Mouse (Mus musculus) forebrain, embryonic 13.5 days (tissue): ENCODE data around the gene BC052040. TPM values are rescaled to one million over a fixed set of nuclear protein-coding genes. Genes with fewer than 3 reads are reported as not detected.
A peak's percentile ranks its signal among the peaks of the same experiment; 100 is the strongest.

Experiments
- ATAC-seq: fragments of 200-750 bp; cut with Nextera tagmentation; 2 replicates; pipeline ENCODE4 v1.8.0; 2017
- H3K27ac ChIP-seq: fragments of 300-500 bp; sonication (generic); 2 replicates; pipeline ENCODE4 v1.5.1; 2015; ENCODE audit warnings: inconsistent platforms, mild to moderate bottlenecking, moderate library complexity
- H3K27me3 ChIP-seq: fragments of 300-500 bp; sonication (generic); 2 replicates; pipeline ENCODE4 v1.6.1; 2015; ENCODE audit warnings: mild to moderate bottlenecking, inconsistent platforms
- H3K36me3 ChIP-seq: fragments of 300-500 bp; sonication (generic); 2 replicates; pipeline ENCODE4 v1.6.1; 2015; ENCODE audit warnings: mild to moderate bottlenecking, inconsistent platforms; ENCODE audit not compliant: poor library complexity, severe bottlenecking
- H3K4me1 ChIP-seq: fragments of 300-500 bp; sonication (generic); 2 replicates; pipeline ENCODE4 v1.6.1; 2015; ENCODE audit warnings: inconsistent platforms
- H3K4me2 ChIP-seq: fragments of 300-500 bp; sonication (generic); 2 replicates; pipeline ENCODE4 v1.6.1; 2015; ENCODE audit warnings: inconsistent platforms, mild to moderate bottlenecking, moderate library complexity
- H3K4me3 ChIP-seq: fragments of 300-500 bp; sonication (generic); 2 replicates; pipeline ENCODE4 v1.5.1; 2015; ENCODE audit warnings: mild to moderate bottlenecking, inconsistent platforms
- H3K9ac ChIP-seq: fragments of 300-500 bp; sonication (generic); 2 replicates; pipeline ENCODE4 v1.6.1; 2015; ENCODE audit warnings: mild to moderate bottlenecking, inconsistent platforms
- H3K9me3 ChIP-seq: fragments of 300-500 bp; sonication (generic); replicated peaks from 2 replicates; pipeline ENCODE4 v1.6.1; 2016; ENCODE audit warnings: inconsistent platforms
- WGBS: fragments of 180-500 bp; shearing (Covaris S2); methylation state at CpG from one replicate; pipeline ENCODE4 v1.1.7; 2015; 5-methylcytosine and 5-hydroxymethylcytosine counted together
- microRNA counts: library from miRNA; unstranded; fragments of <30 nt; microRNA quantifications from one replicate; lab custom pipeline; 2016
- microRNA-seq: library from miRNA; unstranded; fragments of <30 nt; microRNA quantifications from one replicate; pipeline ENCODE4, GENCODE M21; 2016
- polyA plus RNA-seq: library from polyadenylated mRNA; unstranded; fragments of >200 nt; fragmentation: Nextera tagmentation; extraction: Ambion mirVana; gene quantifications from 2 replicates; pipeline ENCODE4 v1.2.1, GENCODE M21; 2015

The BC052040 gene
- polyA plus RNA-seq, 1 experiment from 2014 or later, result 21.0 TPM

- H3K4me2 ChIP-seq, result no peak overlapping the region
- H3K27me3 ChIP-seq, result no peaks in the 10 kb centered on the region
- H3K4me3 ChIP-seq, result no peak overlapping the region
- H3K9ac ChIP-seq, result no peak overlapping the region
- H3K4me1 ChIP-seq, result 0 out of 2 replicates have a peak, but pooled peaks cover under 1% of the 10 kb centered on the region
- H3K27ac ChIP-seq, result no peak overlapping the region
- 83% methylated on average over 5 of the region's 5 CpGs for WGBS
- ATAC-seq, result no peak
- H3K9me3 ChIP-seq, result no peaks in the 10 kb centered on the region
- H3K36me3 ChIP-seq, result peaks cover 9% of the 10 kb centered on the region; the same call in 1 of the 2 replicates
Measured at GRCm38 (mm10) chr2:115780546-115781011, 199.1 kb downstream of the BC052040 start.

DNA sequence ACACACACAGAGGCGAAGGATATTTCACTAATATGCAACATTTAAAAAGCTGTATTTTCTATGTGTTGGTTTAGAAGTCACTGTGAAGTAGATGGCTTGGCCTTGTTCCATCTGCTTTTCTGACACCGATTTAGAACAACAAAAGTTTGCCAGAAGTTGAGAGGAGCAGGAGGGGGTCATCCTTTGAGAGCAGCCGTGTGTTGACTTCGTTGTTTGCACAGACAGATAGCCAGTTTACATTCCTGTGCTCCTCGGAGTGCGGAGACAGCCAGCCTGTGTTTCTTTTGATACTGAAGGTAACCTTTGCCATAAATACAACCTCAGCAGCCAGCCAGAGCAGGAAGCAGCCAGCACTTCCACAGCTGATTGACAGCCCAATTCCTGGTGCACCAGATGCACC, 204.2 kb downstream of the BC052040 start:
- WGBS, result 56% methylated on average over 6 of the region's 6 CpGs
- Histone ChIP-seq H3K4me2 (no peak overlapping the region), H3K27me3 (no peaks in the 10 kb centered on the region), H3K4me1 (peaks cover 7% of the 10 kb centered on the region; the same call in 1 of the 2 replicates), H3K4me3 (no peak overlapping the region), H3K27ac (no peak overlapping the region), H3K9me3 (no peaks in the 10 kb centered on the region), H3K36me3 (no peaks in the 10 kb centered on the region), H3K9ac (no peak overlapping the region)
- no peak for ATAC-seq

DNA sequence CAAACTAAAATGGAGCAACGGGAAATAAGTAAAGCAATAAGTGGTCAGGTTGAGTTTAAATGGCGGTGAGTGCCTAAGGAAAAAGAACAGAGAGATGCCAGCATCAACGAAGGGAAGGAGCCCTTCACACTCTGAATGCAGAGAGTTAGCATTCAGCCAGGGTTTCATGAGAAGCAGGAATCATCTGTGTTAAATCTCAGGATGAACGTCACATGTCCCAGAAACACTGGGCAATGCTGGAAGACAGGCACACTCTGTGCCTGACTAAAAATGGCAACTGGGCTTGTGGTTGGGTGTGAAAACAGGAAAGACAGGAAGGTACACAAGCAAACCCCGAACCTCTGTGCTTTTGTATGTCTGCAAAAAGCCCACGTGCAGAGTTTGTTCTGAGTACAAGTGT, 217.3 kb downstream of the BC052040 start:
- no peak for ATAC-seq
- no peak overlapping the region for H3K9ac ChIP-seq
- H3K4me3 ChIP-seq, result no peak overlapping the region
- no peak overlapping the region for H3K27ac ChIP-seq
- H3K4me1 ChIP-seq, result no peaks in the 10 kb centered on the region
- no peaks in the 10 kb centered on the region for H3K36me3 ChIP-seq
- no peaks in the 10 kb centered on the region for H3K27me3 ChIP-seq
- H3K4me2 ChIP-seq, result no peak overlapping the region
- WGBS, result 86% methylated on average over 6 of the region's 6 CpGs
- H3K9me3 ChIP-seq, result no peaks in the 10 kb centered on the region

DNA sequence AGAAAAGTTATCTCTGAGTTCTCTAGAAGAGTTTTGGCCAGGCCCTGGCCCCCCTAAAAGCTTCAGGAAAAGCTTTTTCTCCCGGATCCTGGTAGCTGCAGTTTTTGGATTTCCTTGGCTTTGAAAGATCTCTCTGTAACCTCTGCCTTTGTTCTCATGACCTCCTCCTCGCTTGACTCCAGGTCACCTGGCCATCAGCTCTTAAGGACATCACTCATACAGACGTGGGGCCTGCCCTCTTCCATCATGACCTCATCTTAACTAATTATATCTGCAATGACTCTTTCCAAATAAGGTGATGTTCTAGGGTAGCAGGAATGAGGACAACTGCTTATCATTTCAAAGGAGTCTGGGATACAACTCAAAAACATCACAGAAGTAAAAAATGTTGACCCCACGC, 226.9 kb downstream of the BC052040 start:
- H3K27ac ChIP-seq, result no peak overlapping the region
- no peak overlapping the region for H3K9ac ChIP-seq
- no peaks in the 10 kb centered on the region for H3K9me3 ChIP-seq
- H3K4me3 ChIP-seq, result no peak overlapping the region
- no peaks in the 10 kb centered on the region for H3K36me3 ChIP-seq
- no peak for ATAC-seq
- peaks cover 12% of the 10 kb centered on the region for H3K4me1 ChIP-seq
- H3K4me2 ChIP-seq, result no peak overlapping the region
- H3K27me3 ChIP-seq, result no peaks in the 10 kb centered on the region
- 67% methylated on average over 4 of the region's 4 CpGs for WGBS

DNA sequence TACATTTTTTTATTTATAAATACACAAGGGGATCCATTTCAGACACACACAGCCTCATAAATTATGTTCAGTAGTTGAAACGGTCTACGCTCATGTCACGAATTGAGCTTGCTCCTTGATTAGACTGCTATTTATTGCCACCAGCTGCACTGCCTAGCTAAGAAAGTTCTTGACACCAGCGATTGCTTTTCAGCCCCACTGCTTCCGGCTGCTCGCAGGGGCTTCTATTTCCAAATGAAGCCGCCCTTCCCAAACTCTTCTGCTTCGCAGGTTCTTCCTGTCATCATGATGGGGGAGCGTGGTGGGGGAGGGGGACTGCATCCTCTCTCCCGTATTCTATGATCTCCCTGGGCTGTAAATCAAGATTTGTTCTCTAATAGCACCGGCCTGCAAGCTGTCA, 231.8 kb downstream of the BC052040 start:
- ATAC-seq, result peak; percentile 65; the same call in 1 of the 2 replicates
- Histone ChIP-seq H3K4me1 (peaks cover 26% of the 10 kb centered on the region), H3K27ac (no peak overlapping the region), H3K4me2 (peak overlapping the region; percentile 30; the same call in 1 of the 2 replicates), H3K9me3 (no peaks in the 10 kb centered on the region), H3K4me3 (no peak overlapping the region), H3K27me3 (no peaks in the 10 kb centered on the region), H3K36me3 (no peaks in the 10 kb centered on the region), H3K9ac (no peak overlapping the region)
- 51% methylated on average over 11 of the region's 11 CpGs for WGBS

- Histone ChIP-seq H3K4me1 (peaks cover 26% of the 10 kb centered on the region), H3K36me3 (no peaks in the 10 kb centered on the region), H3K4me3 (no peak overlapping the region), H3K4me2 (peak overlapping the region; percentile 30; the same call in 1 of the 2 replicates), H3K9ac (no peak overlapping the region), H3K27me3 (no peaks in the 10 kb centered on the region), H3K27ac (no peak overlapping the region), H3K9me3 (no peaks in the 10 kb centered on the region)
- WGBS, result 58% methylated on average over 6 of the region's 6 CpGs
- peak; percentile 24; the same call in 1 of the 2 replicates for ATAC-seq
Measured at GRCm38 (mm10) chr2:115813721-115814120, 232.2 kb downstream of the BC052040 start.

DNA sequence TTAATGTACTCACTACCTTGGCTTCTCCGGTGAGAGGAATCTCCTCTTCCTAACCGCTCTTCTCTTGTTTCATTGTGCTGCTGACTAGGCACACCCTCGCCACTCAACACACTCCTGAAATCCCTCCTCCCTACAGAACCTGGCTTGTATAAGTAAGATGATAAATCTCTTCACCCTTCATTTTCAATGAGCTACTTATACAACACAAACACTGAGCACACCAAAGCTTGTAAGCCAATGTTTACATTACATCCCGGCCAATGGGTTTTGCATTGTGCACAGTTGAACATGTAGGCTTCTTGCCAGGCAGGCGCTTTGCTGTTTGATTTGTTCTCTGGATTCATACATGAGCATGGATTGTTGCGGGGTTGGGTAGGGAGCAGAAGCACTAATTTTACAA, 236.4 kb downstream of the BC052040 start:
- Histone ChIP-seq H3K4me2 (no peak overlapping the region), H3K4me1 (peaks cover 18% of the 10 kb centered on the region), H3K9ac (no peak overlapping the region), H3K27ac (no peak overlapping the region), H3K4me3 (no peak overlapping the region), H3K27me3 (no peaks in the 10 kb centered on the region), H3K36me3 (no peaks in the 10 kb centered on the region), H3K9me3 (no peaks in the 10 kb centered on the region)
- 81% methylated on average over 6 of the region's 6 CpGs for WGBS
- no peak for ATAC-seq

DNA sequence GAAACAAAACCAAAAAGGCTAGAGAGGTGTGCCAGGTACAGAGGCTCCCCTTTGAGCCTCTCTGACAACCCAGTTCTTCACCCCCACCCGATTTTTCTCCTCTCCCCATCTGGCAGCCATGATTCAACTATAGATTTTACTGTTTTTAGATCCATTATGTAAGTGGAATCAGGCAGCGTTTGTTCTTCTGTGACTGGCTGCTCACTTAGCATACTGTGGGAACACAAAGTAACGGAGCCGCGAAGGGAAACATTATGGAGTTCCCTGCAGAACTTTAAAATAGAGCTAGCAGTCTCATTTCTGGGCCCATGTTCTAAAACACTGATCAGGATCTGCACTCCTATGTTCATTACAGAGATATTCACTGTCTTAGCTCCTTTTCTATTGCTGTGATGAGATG, 240.8 kb downstream of the BC052040 start:
- 83% methylated on average over 5 of the region's 5 CpGs for WGBS
- ATAC-seq, result no peak
- H3K4me2 ChIP-seq, result no peak overlapping the region
- no peaks in the 10 kb centered on the region for H3K27me3 ChIP-seq
- no peak overlapping the region for H3K27ac ChIP-seq
- H3K36me3 ChIP-seq, result no peaks in the 10 kb centered on the region
- H3K4me3 ChIP-seq, result no peak overlapping the region
- H3K4me1 ChIP-seq, result peaks cover 5% of the 10 kb centered on the region; the same call in 1 of the 2 replicates
- no peaks in the 10 kb centered on the region for H3K9me3 ChIP-seq
- no peak overlapping the region for H3K9ac ChIP-seq

MicroRNAs within 50 kb of the gene (microRNA counts, 519-probe panel; counts per million panel counts)
- 4,499 counts per million, percentile 85 among the panel's probes with 10 or more counts for microRNA mmu-miR-1951 (lab: Ali Mortazavi, UCI)

Small RNA genes lying within 50 kb of the gene (microRNA-seq; reads per million reads assigned to microRNA genes)
- not detected for gene Mir1951
